Mouse (Mus musculus) ES-E14 (cell line): Measurements from ENCODE around the gene Siglecg.

Source experiments
- CHD2 ChIP-seq: IDR thresholded peaks from 2 replicates; pipeline ENCODE4 v1.6.1; 2014; ENCODE audit warnings: mild to moderate bottlenecking, low read depth, low read length, inconsistent platforms
- ZC3H11A ChIP-seq: IDR thresholded peaks from 2 replicates; pipeline ENCODE4 v1.6.1; 2012; ENCODE audit warnings: low read depth, mild to moderate bottlenecking, inconsistent platforms, low read length, borderline replicate concordance
- ZNF384 ChIP-seq: IDR thresholded peaks from 2 replicates; pipeline ENCODE4 v1.6.1; 2012; ENCODE audit warnings: low read depth, low read length, inconsistent platforms

DNA sequence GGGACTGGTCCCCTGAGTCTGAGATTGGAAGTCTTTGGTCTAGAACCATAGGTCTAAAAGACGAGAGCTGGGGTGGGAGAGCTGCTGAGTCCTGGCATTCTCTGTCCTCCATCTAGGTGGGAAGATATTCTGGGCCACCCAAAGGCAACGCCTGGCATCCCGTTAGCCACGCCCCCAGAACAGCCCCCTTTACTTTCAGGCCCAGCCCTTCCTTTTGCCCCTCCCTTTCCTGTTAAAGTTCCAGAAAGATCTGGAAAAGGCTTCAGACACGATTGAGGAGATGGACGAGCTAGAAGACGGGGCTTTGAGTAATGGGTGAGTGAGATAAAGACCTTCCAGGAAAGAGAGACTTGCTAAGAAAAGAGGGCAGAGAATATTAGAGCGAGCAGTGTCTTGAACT lies 19.4 kb downstream of the Siglecg start, which contains the start of gene Lim2:
- TF ChIP-seq ZNF384 = no peak
- TF ChIP-seq ZC3H11A = no peak
- TF ChIP-seq CHD2 = no peak
